Mouse (Mus musculus) mammary gland, adult 2 months (tissue): ENCODE results near the gene Zfp948. TPM values are rescaled to one million over a fixed set of nuclear protein-coding genes. Genes with fewer than 3 reads are reported as not detected.

ENCODE experiments used
- polyA plus RNA-seq: library from polyadenylated mRNA; depleted of rRNA; stranded (reverse); fragments of >200 nt; gene quantifications from 2 replicates; pipeline ENCODE4 v1.2.3, GENCODE M21; 2012; ENCODE audit warnings: low replicate concordance; rRNA removed

Gene Zfp948
- 0.68 and 2.1 TPM in 2 replicates for polyA plus RNA-seq

GRCm38 (mm10) chr17:21566728-21567349, at the start of gene Zfp948:
Gene Zfp948 (plus strand): TSS chr17:21567008.

GRCm38 (mm10) chr17:21535096-21536001, 31.5 kb upstream of the Zfp948 start, which contains the start of gene Zfp52:
Gene Zfp52 (plus strand): TSS chr17:21535539.

Other genes starting within 250 kb of the Zfp948 start
- 0.13 and 0.47 TPM in 2 replicates for gene Zfp677, start 183.3 kb upstream of the Zfp948 start, polyA plus RNA-seq
- 0.26 and 1.1 TPM in 2 replicates for gene Zfp54, start 143.8 kb upstream of the Zfp948 start, polyA plus RNA-seq
- gene Zfp51, start 116.6 kb upstream of the Zfp948 start, polyA plus RNA-seq, result 0.42 and 0.99 TPM in 2 replicates
- gene Zfp53, start 78.0 kb upstream of the Zfp948 start, polyA plus RNA-seq, result 1.5 and 2.2 TPM in 2 replicates
- 0.14 and 0.76 TPM in 2 replicates for gene Zfp52, start 31.5 kb upstream of the Zfp948 start, polyA plus RNA-seq
- gene Zfp983, start 83.6 kb downstream of the Zfp948 start, polyA plus RNA-seq, result 0.50 and 0.95 TPM in 2 replicates
- gene Gm10226, start 124.9 kb downstream of the Zfp948 start, polyA plus RNA-seq, result not detected in 2 replicates
- gene Zfp760, start 140.7 kb downstream of the Zfp948 start, polyA plus RNA-seq, result 0.59 and 1.9 TPM in 2 replicates
- gene Zfp229, start 163.8 kb downstream of the Zfp948 start, polyA plus RNA-seq, result 1.5 TPM in 2 replicates